Mouse (Mus musculus) G1E-ER4 (cell line): ENCODE results near the gene Sirt7. TPM values are rescaled to one million over a fixed set of nuclear protein-coding genes. Genes with fewer than 3 reads are reported as not detected.

ENCODE experiments used
- GATA1 ChIP-seq: IDR thresholded peaks from one replicate; pipeline ENCODE4 v1.8.0; 2012; ENCODE audit warnings: low read length, inconsistent platforms
- polyA plus RNA-seq: library from polyadenylated mRNA; stranded (reverse); fragments of >175 nt; gene quantifications from 2 replicates; pipeline ENCODE4 v1.2.3, GENCODE M21; 2012

The Sirt7 gene
- polyA plus RNA-seq, 1 experiment: 170 TPM

GRCm38 (mm10) chr11:120582268-120582981, 42.6 kb downstream of the Sirt7 start:
- no peak for TF ChIP-seq GATA1

- TF ChIP-seq GATA1: no peak
These were observed 43.4 kb downstream of the Sirt7 start, which contains the start of gene Arhgdia for GRCm38 (mm10) chr11:120581490-120582267. Arhgdia (minus strand) TSS chr11:120581624.

GRCm38 (mm10) chr11:120580871-120581331, 44.1 kb downstream of the Sirt7 start:
- no peak for TF ChIP-seq GATA1

- no peak for TF ChIP-seq GATA1
These were observed 44.9 kb downstream of the Sirt7 start for GRCm38 (mm10) chr11:120580190-120580589.

- TF ChIP-seq GATA1: no peak
These were observed 45.5 kb downstream of the Sirt7 start for GRCm38 (mm10) chr11:120579316-120580107.

GRCm38 (mm10) chr11:120578694-120579243, 46.3 kb downstream of the Sirt7 start:
- TF ChIP-seq GATA1: no peak

- TF ChIP-seq GATA1: no peak
These were observed 46.9 kb downstream of the Sirt7 start for GRCm38 (mm10) chr11:120578024-120578693.

GRCm38 (mm10) chr11:120577211-120578023, 47.6 kb downstream of the Sirt7 start:
- TF ChIP-seq GATA1: no peak

GRCm38 (mm10) chr11:120576365-120576981, 48.6 kb downstream of the Sirt7 start:
- TF ChIP-seq GATA1: no peak

- TF ChIP-seq GATA1: no peak
These were observed 49.1 kb downstream of the Sirt7 start for GRCm38 (mm10) chr11:120575940-120576339.

GRCm38 (mm10) chr11:120575046-120575445, 50.0 kb downstream of the Sirt7 start:
- TF ChIP-seq GATA1: no peak

- no peak for TF ChIP-seq GATA1
These were observed 50.8 kb downstream of the Sirt7 start for GRCm38 (mm10) chr11:120574278-120574600.

GRCm38 (mm10) chr11:120573585-120574277, 51.3 kb downstream of the Sirt7 start:
- TF ChIP-seq GATA1: no peak
